Mouse (Mus musculus) forebrain, embryonic 11.5 days (tissue): ENCODE measurements at regions not wholly inside any gene's neighbourhood (a gene's known extent, or its start where the extent isn't known, plus 50 kb on each side); places are given as distances from the start of the nearest gene placed in this dataset.

ENCODE experiments used
- ATAC-seq: fragments of 200-750 bp; cut with Nextera tagmentation; replicated peaks from 2 replicates; pipeline ENCODE4 v1.8.0; 2017; ENCODE audit warnings: moderate TSS enrichment; ENCODE audit not compliant: low FRiP score
- DNase-seq: peaks from one replicate; pipeline ENCODE4 v3.0.0-alpha.2; 2017; ENCODE audit warnings: low spot score
- H3K27ac ChIP-seq: fragments of 300-500 bp; sonication (generic); 2 replicates; pipeline ENCODE4 v1.5.1; 2014; ENCODE audit warnings: low read depth, low read length
- H3K27me3 ChIP-seq: fragments of 300-500 bp; sonication (generic); 2 replicates; pipeline ENCODE4 v1.6.1; 2014; ENCODE audit warnings: mild to moderate bottlenecking, low read length, mixed read lengths; ENCODE audit not compliant: control insufficient read depth, insufficient read depth
- H3K36me3 ChIP-seq: fragments of 300-500 bp; sonication (generic); 2 replicates; pipeline ENCODE4 v1.6.1; 2014; ENCODE audit warnings: mild to moderate bottlenecking, low read length, moderate library complexity, mixed read lengths; ENCODE audit not compliant: control insufficient read depth, insufficient read depth
- H3K4me1 ChIP-seq: fragments of 300-500 bp; sonication (generic); replicated peaks from 2 replicates; pipeline ENCODE4 v1.6.1; 2014; ENCODE audit warnings: low read length, mixed read lengths; ENCODE audit not compliant: control insufficient read depth, insufficient read depth
- H3K4me2 ChIP-seq: fragments of 300-500 bp; sonication (generic); 2 replicates; pipeline ENCODE4 v1.6.1; 2014; ENCODE audit warnings: low read depth, mild to moderate bottlenecking, low read length, moderate library complexity, mixed read lengths; ENCODE audit not compliant: severe bottlenecking
- H3K4me3 ChIP-seq: fragments of 300-500 bp; sonication (generic); 2 replicates; pipeline ENCODE4 v1.5.1; 2014; ENCODE audit warnings: low read depth, low read length
- H3K9ac ChIP-seq: fragments of 300-500 bp; sonication (generic); 2 replicates; pipeline ENCODE4 v1.6.1; 2014; ENCODE audit warnings: low read length
- H3K9me3 ChIP-seq: fragments of 300-500 bp; sonication (generic); 2 replicates; pipeline ENCODE4 v1.6.1; 2016; ENCODE audit warnings: low read length, mixed read lengths; ENCODE audit not compliant: control insufficient read depth
- WGBS: fragments of 180-500 bp; shearing (Covaris S2); extraction: QIAGEN DNeasy Blood & Tissue Kit; methylation state at CpG from one replicate; pipeline ENCODE4 v1.1.7; 2014; 5-methylcytosine and 5-hydroxymethylcytosine counted together

DNA sequence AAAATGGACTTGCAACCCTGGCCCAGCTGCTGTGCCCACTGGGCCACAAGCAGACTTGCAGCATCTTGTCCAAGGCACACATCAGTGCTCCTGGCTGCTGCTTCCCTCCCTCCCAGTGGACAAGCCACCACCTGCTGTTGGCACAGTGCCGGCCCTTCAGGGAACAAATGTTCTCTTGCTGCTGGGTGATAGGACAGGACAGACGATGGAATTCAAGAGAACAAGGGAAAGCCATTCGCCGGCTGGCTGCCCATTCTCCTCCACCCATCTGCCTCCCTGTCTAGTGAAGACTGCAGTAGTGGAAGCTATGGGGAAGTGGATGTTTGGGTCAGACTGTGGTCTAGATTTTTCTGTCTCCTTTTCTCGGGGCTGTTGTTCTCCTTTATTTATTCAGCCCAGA is 235.7 kb upstream of the Gm10192 start:
- Histone ChIP-seq H3K4me3 (no peak overlapping the region), H3K4me2 (no peak overlapping the region), H3K27me3 (no peaks in the 10 kb centered on the region), H3K36me3 (no peaks in the 10 kb centered on the region), H3K4me1 (no peaks in the 10 kb centered on the region), H3K27ac (no peak overlapping the region), H3K9ac (no peak overlapping the region), H3K9me3 (no peaks in the 10 kb centered on the region)
- WGBS, result 31% methylated on average over 5 of the region's 5 CpGs
- peak; percentile 63; the same call in 1 of the 2 replicates for ATAC-seq
- peak; percentile 52 for DNase-seq

DNA sequence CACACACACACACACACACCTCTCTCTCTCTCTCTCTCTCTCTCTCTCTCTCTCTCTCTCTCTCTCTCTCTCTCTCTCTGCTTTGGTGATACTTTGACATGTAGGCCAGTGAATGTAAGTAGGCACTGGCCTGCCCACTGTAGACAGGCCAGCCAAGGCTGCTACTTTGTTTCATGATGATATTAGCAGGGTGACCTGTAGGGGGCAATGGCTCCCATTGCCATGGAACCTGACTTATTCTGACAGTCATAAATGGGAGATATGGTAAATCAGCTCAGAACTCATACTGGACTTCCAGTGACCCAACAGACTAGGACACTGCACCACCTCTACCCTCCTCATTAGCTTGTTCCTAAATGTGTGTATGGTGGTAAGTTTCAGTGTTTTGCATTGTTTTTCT is 235.0 kb upstream of the Gm10192 start:
- no peaks in the 10 kb centered on the region for H3K36me3 ChIP-seq
- H3K4me3 ChIP-seq, result no peak overlapping the region
- H3K9me3 ChIP-seq, result no peaks in the 10 kb centered on the region
- H3K27ac ChIP-seq, result no peak overlapping the region
- ATAC-seq, result no peak
- no peak overlapping the region for H3K9ac ChIP-seq
- H3K4me2 ChIP-seq, result no peak overlapping the region
- no peaks in the 10 kb centered on the region for H3K4me1 ChIP-seq
- no peaks in the 10 kb centered on the region for H3K27me3 ChIP-seq
- peak; percentile 46 for DNase-seq

DNA sequence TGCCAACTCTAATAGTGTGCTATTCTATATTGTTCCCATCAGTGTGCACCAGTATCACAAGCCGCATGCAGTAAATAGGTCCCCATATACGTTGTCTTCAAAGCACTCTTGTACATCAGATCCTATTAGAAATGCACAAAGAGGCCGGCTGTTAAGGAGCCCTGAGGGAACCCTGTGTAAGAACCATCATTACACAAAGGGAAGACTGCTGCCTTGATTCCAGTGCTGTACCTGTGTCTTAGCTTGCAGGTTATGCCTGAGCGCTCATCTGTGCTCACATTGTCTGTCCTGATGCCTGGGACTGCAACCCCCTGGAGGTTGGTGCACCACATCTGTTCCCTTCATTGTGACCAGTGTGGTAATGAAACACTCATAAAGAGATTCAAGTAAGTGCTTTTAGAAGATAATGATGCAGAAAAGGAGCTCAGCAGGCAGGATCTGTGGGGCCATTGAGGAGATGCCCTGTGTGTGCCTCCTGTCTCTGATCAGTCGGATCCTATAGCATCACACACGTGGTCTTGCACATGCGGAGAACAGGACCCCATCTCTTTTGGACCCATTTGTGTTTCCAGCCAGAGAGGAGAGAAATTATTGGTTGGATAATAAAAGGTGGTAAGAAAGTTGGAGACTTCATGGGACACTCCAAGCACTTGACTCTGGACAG is 225.8 kb upstream of the Gm10192 start:
- 0 out of 2 replicates have a peak, but pooled peaks cover 2% of the 10 kb centered on the region for H3K4me1 ChIP-seq
- no peak for DNase-seq
- H3K9me3 ChIP-seq, result no peaks in the 10 kb centered on the region
- no peak overlapping the region for H3K4me2 ChIP-seq
- no peak overlapping the region for H3K9ac ChIP-seq
- 30% methylated on average over 7 of the region's 7 CpGs for WGBS
- H3K36me3 ChIP-seq, result no peaks in the 10 kb centered on the region
- H3K27ac ChIP-seq, result no peak overlapping the region
- H3K27me3 ChIP-seq, result no peaks in the 10 kb centered on the region
- peak; percentile 66 for ATAC-seq
- no peak overlapping the region for H3K4me3 ChIP-seq

DNA sequence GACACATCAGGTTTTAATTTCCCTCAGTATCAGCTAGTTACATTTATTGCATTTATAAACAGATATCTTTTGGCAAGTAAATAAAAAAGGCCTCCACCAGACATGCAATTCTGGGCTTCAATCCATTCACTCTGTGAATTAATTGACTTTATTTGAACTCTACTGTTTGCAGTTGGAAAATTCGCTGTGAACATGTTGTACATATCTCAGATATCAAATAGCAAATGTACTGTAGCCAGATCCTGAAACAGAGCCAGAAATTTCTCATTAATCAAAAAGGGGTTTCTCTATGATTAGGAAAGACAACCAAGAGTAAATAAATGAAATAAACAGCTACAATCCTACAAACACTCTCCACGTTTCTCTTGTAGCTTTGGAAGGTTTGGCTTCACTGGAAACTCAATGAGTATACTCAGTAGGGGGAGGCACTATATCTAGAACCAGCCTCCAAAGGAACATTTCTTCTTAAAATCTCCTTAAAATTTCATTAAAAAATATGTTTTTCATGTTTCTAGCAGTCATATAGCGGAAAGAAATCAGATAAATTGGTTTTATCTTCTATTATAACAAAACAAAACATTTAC is 211.8 kb upstream of the Gm10192 start:
- Histone ChIP-seq H3K27ac (no peak overlapping the region), H3K4me2 (no peak overlapping the region), H3K27me3 (no peaks in the 10 kb centered on the region), H3K4me3 (no peak overlapping the region), H3K9ac (no peak overlapping the region), H3K9me3 (no peaks in the 10 kb centered on the region), H3K4me1 (no peaks in the 10 kb centered on the region), H3K36me3 (no peaks in the 10 kb centered on the region)
- WGBS, result 91% methylated on average over 3 of the region's 3 CpGs
- ATAC-seq (no peak), DNase-seq (no peak)

DNA sequence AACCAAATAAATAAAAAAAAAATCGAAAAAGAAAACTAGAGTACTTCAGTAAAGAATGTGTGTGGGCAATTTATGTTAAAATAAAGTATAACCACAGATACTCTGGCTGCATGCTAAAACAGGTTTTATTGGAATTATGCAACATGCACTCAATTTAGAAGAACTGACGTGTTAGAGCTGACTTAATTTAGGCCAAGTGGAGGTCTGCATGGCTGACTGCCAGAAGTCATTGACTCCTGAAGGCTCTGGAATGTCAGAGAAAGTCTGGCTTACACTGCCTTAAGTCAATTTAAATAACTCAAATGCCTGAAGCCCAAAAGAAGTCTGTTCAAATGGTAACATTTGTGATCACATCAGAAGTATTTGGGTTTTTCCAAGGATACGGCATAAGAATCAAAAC is 198.1 kb upstream of the Gm10192 start:
- Histone ChIP-seq H3K27me3 (no peaks in the 10 kb centered on the region; the same call in 1 of the 2 replicates), H3K4me1 (no peaks in the 10 kb centered on the region), H3K9ac (no peak overlapping the region), H3K4me2 (no peak overlapping the region), H3K36me3 (no peaks in the 10 kb centered on the region), H3K27ac (no peak overlapping the region), H3K9me3 (no peaks in the 10 kb centered on the region), H3K4me3 (no peak overlapping the region)
- DNase-seq, result no peak
- 69% methylated on average over 3 of the region's 3 CpGs for WGBS
- no peak for ATAC-seq

DNA sequence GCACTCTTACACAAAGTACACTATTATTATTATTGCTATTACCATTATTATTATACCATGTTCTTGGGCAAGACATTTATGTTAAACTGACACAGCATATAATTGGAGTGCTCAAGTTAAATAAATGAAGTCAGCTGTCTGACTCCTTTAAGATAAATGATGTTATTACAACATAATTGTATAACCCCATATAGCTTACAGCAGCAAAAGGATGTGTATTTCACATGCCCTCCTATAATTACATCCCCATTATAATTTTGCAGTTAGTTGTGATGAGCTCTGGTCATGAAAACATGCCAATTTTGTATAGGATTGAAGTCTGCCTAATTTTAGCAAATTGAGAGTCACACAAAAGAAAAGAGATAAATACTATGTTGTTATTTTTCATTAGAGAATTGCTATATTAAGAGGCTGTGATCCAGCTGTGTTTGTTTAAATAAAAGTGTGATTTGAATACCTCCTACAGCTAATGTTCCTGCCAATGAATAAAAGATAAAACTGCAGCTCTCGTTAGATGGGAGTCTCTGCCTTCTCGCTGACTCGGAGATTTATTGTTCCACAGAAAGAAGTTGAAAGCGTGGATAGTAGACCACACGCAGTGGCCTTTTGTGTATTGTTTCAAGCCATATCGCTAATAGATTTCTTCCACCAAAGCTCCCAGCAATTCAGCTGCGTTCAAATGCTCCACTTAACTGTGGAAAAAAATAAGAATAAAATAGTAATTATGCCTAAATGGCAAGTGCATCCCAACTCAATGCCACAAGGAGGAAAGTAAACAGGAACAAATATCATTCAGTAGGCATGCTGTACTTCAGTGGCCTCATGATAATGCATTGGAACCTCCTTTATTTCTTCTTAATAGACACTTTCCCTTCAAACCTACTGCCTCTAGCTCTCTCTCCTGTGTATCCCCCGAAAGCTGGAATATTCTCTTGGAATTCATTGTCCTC is 194.9 kb upstream of the Gm10192 start:
- Histone ChIP-seq H3K27me3 (no peaks in the 10 kb centered on the region; the same call in 1 of the 2 replicates), H3K4me2 (no peak overlapping the region), H3K4me3 (no peak overlapping the region), H3K9ac (no peak overlapping the region), H3K27ac (no peak overlapping the region), H3K4me1 (no peaks in the 10 kb centered on the region), H3K36me3 (no peaks in the 10 kb centered on the region), H3K9me3 (no peaks in the 10 kb centered on the region)
- no peak for DNase-seq
- WGBS, result 33% methylated on average over 8 of the region's 8 CpGs
- ATAC-seq, result 0 out of 2 replicates have a peak, but pooled peaks have one; percentile 30

DNA sequence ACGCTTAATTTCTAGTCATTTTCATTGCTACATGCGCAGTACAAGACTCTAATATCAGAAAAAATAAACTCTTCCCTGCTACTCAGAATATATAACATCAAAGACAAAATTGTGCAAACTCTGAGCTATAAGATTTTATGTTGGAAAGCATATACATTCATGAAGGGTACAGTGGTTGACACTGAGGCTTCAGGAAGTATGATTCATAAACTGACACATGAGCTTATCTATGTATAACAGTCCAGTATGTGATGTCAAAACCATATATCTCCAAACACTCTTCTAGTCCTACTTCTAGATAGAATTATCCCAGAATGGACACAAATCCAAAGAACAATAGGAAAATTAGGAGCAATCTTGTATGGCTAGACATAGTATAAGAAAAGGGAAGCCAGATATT is 177.5 kb upstream of the Gm10192 start:
- Histone ChIP-seq H3K27ac (no peak overlapping the region), H3K4me3 (no peak overlapping the region), H3K4me1 (no peaks in the 10 kb centered on the region), H3K4me2 (no peak overlapping the region), H3K27me3 (no peaks in the 10 kb centered on the region), H3K9me3 (no peaks in the 10 kb centered on the region), H3K36me3 (no peaks in the 10 kb centered on the region), H3K9ac (no peak overlapping the region)
- WGBS, result 92% methylated on average over 2 of the region's 2 CpGs
- DNase-seq, result no peak
- ATAC-seq, result no peak

DNA sequence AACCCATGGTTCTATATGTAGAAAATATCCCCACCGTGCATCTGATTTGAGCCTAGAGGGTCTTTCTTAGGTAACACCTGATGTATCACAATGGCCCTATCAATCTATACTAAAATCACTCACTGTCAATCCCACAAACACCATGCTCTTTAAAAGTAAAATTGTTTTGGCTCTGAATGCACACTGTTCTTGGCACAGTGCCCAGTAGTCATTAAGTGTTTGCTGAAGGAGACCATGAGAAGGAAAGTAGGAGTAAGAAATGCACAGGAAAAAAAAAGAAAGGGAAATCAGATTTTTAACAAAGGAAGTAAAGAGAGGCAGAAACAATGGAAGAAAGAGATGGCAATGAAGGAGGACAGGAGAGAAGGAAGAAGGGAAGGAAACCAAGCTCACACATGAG is 175.0 kb upstream of the Gm10192 start:
- H3K4me3 ChIP-seq, result no peak overlapping the region
- no peaks in the 10 kb centered on the region for H3K9me3 ChIP-seq
- H3K4me2 ChIP-seq, result no peak overlapping the region
- H3K4me1 ChIP-seq, result no peaks in the 10 kb centered on the region
- H3K36me3 ChIP-seq, result no peaks in the 10 kb centered on the region
- H3K27me3 ChIP-seq, result no peaks in the 10 kb centered on the region
- no peak for DNase-seq
- H3K9ac ChIP-seq, result no peak overlapping the region
- H3K27ac ChIP-seq, result no peak overlapping the region
- ATAC-seq, result no peak
- WGBS, result 77% methylated on average over 1 of the region's 1 CpGs
